Mouse (Mus musculus): ENCODE data around the gene Csf2rb.

The Csf2rb gene

GRCm38 (mm10) chr15:78378556-78378955 lies 53.0 kb downstream of the Csf2rb start:
- no peak for DNase-seq (ENCODE audit: low spot score)

GRCm38 (mm10) chr15:78380208-78380607 lies 54.7 kb downstream of the Csf2rb start:
- DNase-seq (ENCODE audit: low spot score), result no peak

GRCm38 (mm10) chr15:78380741-78381140 lies 55.2 kb downstream of the Csf2rb start:
- DNase-seq (ENCODE audit: low spot score), result no peak

- DNase-seq (ENCODE audit: low spot score), result no peak
Observed at GRCm38 (mm10) chr15:78382115-78382514, 56.6 kb downstream of the Csf2rb start.

- no peak for DNase-seq (ENCODE audit: low spot score)
Observed at GRCm38 (mm10) chr15:78383450-78384219, 58.1 kb downstream of the Csf2rb start.

GRCm38 (mm10) chr15:78384220-78385116 lies 58.9 kb downstream of the Csf2rb start:
- no peak for DNase-seq (ENCODE audit: low spot score)

- DNase-seq (ENCODE audit: low spot score), result no peak
Observed at GRCm38 (mm10) chr15:78385564-78385963, 60.0 kb downstream of the Csf2rb start.

GRCm38 (mm10) chr15:78390855-78391254 lies 65.3 kb downstream of the Csf2rb start:
- DNase-seq (ENCODE audit: low spot score), result no peak

- no peak for DNase-seq (ENCODE audit: low spot score)
Observed at GRCm38 (mm10) chr15:78395478-78395962, 70.0 kb downstream of the Csf2rb start, which contains the start of gene Tex33. Gene Tex33, minus strand, starts transcription at chr15:78395912.

- no peak for DNase-seq (ENCODE audit: low spot score)
Observed at GRCm38 (mm10) chr15:78401345-78401744, 75.8 kb downstream of the Csf2rb start.

- DNase-seq (ENCODE audit: low spot score), result peak; percentile 65
Observed at GRCm38 (mm10) chr15:78401921-78402320, 76.4 kb downstream of the Csf2rb start.

GRCm38 (mm10) chr15:78402423-78402822 lies 76.9 kb downstream of the Csf2rb start:
- peak; percentile 91 for DNase-seq (ENCODE audit: low spot score)

- peak; percentile 14 for DNase-seq (ENCODE audit: low spot score)
Observed at GRCm38 (mm10) chr15:78403301-78403741, 77.8 kb downstream of the Csf2rb start.
